Mouse (Mus musculus) hindbrain, embryonic 10.5 days (tissue): ENCODE measurements around the gene Naa80. TPM values are rescaled to one million over a fixed set of nuclear protein-coding genes. Genes with fewer than 3 reads are reported as not detected.

Experiments used
- DNase-seq: peaks from one replicate; pipeline ENCODE4 v3.0.0-alpha.2; 2017; ENCODE audit warnings: low spot score
- H3K27ac ChIP-seq: fragments of 300-500 bp; sonication (generic); 2 replicates; pipeline ENCODE4 v1.5.1; 2016; ENCODE audit warnings: mild to moderate bottlenecking, moderate library complexity
- H3K27me3 ChIP-seq: fragments of 300-500 bp; sonication (generic); 2 replicates; pipeline ENCODE4 v1.6.1; 2016; ENCODE audit warnings: mild to moderate bottlenecking; ENCODE audit not compliant: poor library complexity, insufficient read depth, severe bottlenecking
- H3K36me3 ChIP-seq: fragments of 300-500 bp; sonication (generic); 2 replicates; pipeline ENCODE4 v1.6.1; 2016; ENCODE audit warnings: mild to moderate bottlenecking, moderate library complexity
- H3K4me1 ChIP-seq: fragments of 300-500 bp; sonication (generic); replicated peaks from 2 replicates; pipeline ENCODE4 v1.6.1; 2016; ENCODE audit warnings: mild to moderate bottlenecking
- H3K4me3 ChIP-seq: fragments of 300-500 bp; sonication (generic); 2 replicates; pipeline ENCODE4 v1.5.1; 2016; ENCODE audit warnings: mild to moderate bottlenecking, moderate library complexity
- H3K9me3 ChIP-seq: fragments of 300-500 bp; sonication (generic); 2 replicates; pipeline ENCODE4 v1.6.1; 2016; ENCODE audit warnings: mild to moderate bottlenecking, moderate library complexity
- WGBS: fragments of 180-500 bp; shearing (Covaris S2); methylation state at CpG from one replicate; pipeline ENCODE4 v1.1.7; 2016; 5-methylcytosine and 5-hydroxymethylcytosine counted together
- polyA plus RNA-seq: library from polyadenylated mRNA; unstranded; fragments of >200 nt; fragmentation: Nextera tagmentation; extraction: Ambion mirVana; gene quantifications from 2 replicates; pipeline ENCODE4 v1.2.1, GENCODE M21; 2016

Naa80 gene
- polyA plus RNA-seq, 1 experiment from 2014 or later: 19.2 TPM

DNA sequence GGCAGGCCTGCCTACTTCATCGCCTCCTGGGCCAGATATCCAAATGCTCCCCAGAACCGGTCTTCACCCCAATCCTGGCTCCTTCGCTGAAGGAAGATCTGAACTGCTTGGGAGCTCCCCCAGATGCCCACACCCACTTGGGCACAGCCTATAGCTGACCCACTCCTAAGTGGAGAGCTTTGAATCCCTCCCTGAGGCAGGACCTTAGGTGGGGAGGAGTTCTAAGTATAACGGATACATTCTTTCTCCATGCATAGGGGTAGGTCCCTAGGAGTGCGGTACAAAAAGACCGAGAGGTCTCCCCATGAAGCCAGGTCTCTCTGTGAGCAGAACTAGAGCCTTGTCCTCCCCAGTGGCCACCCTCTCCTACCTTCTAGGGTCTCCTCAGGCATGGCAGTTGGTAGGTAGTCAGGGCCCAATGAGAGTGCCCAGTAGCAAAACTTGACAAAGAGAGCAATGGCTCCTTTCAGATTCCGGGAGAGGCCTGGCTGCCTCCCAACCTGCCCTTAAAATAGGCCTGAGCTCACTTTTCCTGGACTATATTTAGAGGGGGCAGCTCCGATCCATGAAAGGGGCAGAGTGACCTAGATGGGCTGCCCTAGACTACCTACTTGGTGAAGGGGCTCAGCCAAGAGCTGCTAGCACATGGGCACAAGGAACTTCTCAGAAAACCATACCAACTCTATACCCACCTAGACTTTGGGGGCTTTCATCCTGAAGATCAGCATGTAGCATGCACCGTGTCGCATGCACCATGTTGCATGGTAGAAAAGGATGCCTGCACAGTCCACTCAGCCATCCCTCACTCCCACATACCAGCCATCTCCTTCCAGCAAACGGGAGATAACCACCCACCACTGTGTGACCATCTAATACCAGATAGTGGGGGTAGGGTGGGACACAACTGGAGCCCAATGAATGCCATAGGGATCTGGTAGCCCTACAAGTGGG lies 18.2 kb downstream of the Naa80 start:
- WGBS: 94% methylated on average over 11 of the region's 11 CpGs
- Histone ChIP-seq H3K4me1 (peaks cover 29% of the 10 kb centered on the region), H3K27me3 (peaks cover 14% of the 10 kb centered on the region; the same call in 1 of the 2 replicates), H3K4me3 (no peak overlapping the region), H3K27ac (no peak overlapping the region), H3K36me3 (peaks cover 28% of the 10 kb centered on the region), H3K9me3 (no peaks in the 10 kb centered on the region)
- no peak for DNase-seq

- 79% methylated on average over 5 of the region's 5 CpGs for WGBS
These were observed 19.7 kb downstream of the Naa80 start for GRCm38 (mm10) chr9:107598385-107598784.

DNA sequence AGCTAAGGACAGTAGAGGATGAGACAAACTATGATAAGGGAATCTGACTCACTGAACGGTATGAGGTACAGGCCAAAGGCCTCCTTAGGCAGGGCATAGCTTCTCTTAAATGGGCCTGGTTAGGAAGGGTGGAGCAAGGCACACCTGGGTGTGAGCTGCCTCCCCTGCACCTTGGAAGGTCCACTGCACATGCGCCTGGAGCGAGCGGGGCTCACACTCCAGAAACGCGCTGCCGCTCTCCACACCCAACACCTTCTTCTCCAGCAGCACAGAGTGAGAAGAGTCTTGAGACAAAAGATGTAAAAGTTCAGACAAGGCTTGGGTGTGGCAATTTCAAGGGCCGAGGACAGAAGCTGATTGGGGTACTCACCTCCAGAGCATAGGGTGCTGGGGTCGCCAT lies 20.7 kb downstream of the Naa80 start:
- Histone ChIP-seq H3K36me3 (peaks cover 2% of the 10 kb centered on the region; the same call in 1 of the 2 replicates), H3K27me3 (peaks cover 14% of the 10 kb centered on the region; the same call in 1 of the 2 replicates), H3K4me1 (peaks cover 34% of the 10 kb centered on the region), H3K27ac (no peak overlapping the region), H3K9me3 (no peaks in the 10 kb centered on the region), H3K4me3 (no peak overlapping the region)
- 86% methylated on average over 9 of the region's 9 CpGs for WGBS
- no peak for DNase-seq

More at GRCm38 (mm10) chr9:107598385-107598784, 19.7 kb downstream of the Naa80 start:
- H3K4me3 ChIP-seq: no peak overlapping the region
- peaks cover 32% of the 10 kb centered on the region for H3K4me1 ChIP-seq
- H3K36me3 ChIP-seq: peaks cover 13% of the 10 kb centered on the region
- H3K27ac ChIP-seq: no peak overlapping the region
- H3K27me3 ChIP-seq: peaks cover 14% of the 10 kb centered on the region; the same call in 1 of the 2 replicates
- no peak for DNase-seq
- no peaks in the 10 kb centered on the region for H3K9me3 ChIP-seq

GRCm38 (mm10) chr9:107599842-107600241 lies 21.2 kb downstream of the Naa80 start:
- Histone ChIP-seq H3K27me3 (peaks cover 14% of the 10 kb centered on the region; the same call in 1 of the 2 replicates), H3K9me3 (no peaks in the 10 kb centered on the region), H3K4me3 (no peak overlapping the region), H3K27ac (no peak overlapping the region), H3K4me1 (peaks cover 38% of the 10 kb centered on the region), H3K36me3 (no peaks in the 10 kb centered on the region)
- no peak for DNase-seq
- 69% methylated on average over 14 of the region's 14 CpGs for WGBS

DNA sequence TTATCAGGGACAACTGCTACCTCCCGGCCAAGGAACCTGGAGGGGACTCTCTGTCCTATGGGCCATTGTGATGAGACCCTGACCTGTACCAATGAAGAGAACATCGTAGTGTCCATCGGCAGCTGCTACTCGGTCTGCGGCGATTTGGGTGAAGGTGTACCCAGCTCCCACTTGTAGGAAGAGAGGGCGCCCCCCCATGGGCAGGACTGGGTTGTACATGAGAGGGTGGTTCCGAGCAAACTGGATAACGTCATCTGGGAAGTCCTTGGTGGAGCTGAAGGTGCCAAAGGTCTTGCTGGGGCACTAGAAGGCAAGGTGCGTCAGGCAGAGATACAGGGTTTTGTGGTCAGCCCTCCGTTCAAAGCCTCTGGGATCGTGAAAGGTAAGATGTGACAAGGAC lies 22.1 kb downstream of the Naa80 start:
- no peak overlapping the region for H3K27ac ChIP-seq
- 79% methylated on average over 12 of the region's 12 CpGs for WGBS
- DNase-seq: no peak
- H3K9me3 ChIP-seq: no peaks in the 10 kb centered on the region
- H3K36me3 ChIP-seq: no peaks in the 10 kb centered on the region
- peaks cover 47% of the 10 kb centered on the region for H3K4me1 ChIP-seq
- H3K4me3 ChIP-seq: no peak overlapping the region
- peaks cover 14% of the 10 kb centered on the region; the same call in 1 of the 2 replicates for H3K27me3 ChIP-seq

- peak overlapping the region; percentile 46; the same call in 1 of the 2 replicates for H3K27ac ChIP-seq
- 89% methylated on average over 11 of the region's 11 CpGs for WGBS
These were observed 22.6 kb downstream of the Naa80 start for GRCm38 (mm10) chr9:107601275-107601674.

DNA sequence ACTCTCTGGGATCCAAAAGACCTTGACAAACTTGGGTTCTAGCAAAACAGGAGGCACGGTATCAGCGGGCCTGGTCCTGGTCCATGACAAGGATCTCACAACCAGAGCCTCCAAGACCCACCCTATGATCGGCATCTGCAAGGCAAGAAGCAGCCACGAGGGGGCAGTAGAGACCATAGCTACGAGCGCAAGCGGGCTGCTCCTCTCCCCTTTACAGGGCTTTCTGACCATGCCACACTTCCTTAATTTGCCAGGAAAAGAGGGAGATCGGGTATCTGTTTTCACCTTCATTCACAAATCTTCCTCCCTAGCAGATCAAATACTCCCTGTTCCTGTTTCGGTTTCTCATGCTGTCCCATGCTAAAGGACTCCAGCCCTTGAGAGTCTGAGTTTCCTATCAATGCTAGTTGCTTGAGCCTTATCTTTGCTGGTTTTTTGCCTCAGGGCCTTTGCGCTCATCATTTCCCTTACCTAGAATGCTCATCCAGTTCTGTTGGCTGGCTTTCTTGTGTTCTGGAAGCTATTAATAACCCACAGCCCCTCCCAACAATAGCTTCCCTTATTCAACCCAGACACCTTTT lies 23.5 kb downstream of the Naa80 start:
- DNase-seq: peak; percentile 93
- WGBS: 13% methylated on average over 10 of the region's 10 CpGs
- H3K36me3 ChIP-seq: no peaks in the 10 kb centered on the region
- H3K27me3 ChIP-seq: peaks cover 17% of the 10 kb centered on the region; the same call in 1 of the 2 replicates
- H3K27ac ChIP-seq: peak overlapping the region; percentile 82
- H3K4me1 ChIP-seq: peaks cover 57% of the 10 kb centered on the region
- no peak overlapping the region for H3K4me3 ChIP-seq
- no peaks in the 10 kb centered on the region for H3K9me3 ChIP-seq

More at GRCm38 (mm10) chr9:107601275-107601674, 22.6 kb downstream of the Naa80 start:
- Histone ChIP-seq H3K27me3 (peaks cover 14% of the 10 kb centered on the region; the same call in 1 of the 2 replicates), H3K36me3 (no peaks in the 10 kb centered on the region), H3K4me3 (no peak overlapping the region), H3K4me1 (peaks cover 52% of the 10 kb centered on the region), H3K9me3 (no peaks in the 10 kb centered on the region)
- DNase-seq: no peak

- 0 out of 2 replicates have a peak overlapping the region, but pooled peaks have one; percentile 1 for H3K4me3 ChIP-seq
- no peaks in the 10 kb centered on the region for H3K9me3 ChIP-seq
- 81% methylated on average over 6 of the region's 6 CpGs for WGBS
- H3K4me1 ChIP-seq: peaks cover 68% of the 10 kb centered on the region
- DNase-seq: no peak
- peak overlapping the region; percentile 82 for H3K27ac ChIP-seq
- H3K36me3 ChIP-seq: no peaks in the 10 kb centered on the region
- H3K27me3 ChIP-seq: peaks cover 23% of the 10 kb centered on the region; the same call in 1 of the 2 replicates
These were observed 24.6 kb downstream of the Naa80 start for GRCm38 (mm10) chr9:107603251-107603650.

DNA sequence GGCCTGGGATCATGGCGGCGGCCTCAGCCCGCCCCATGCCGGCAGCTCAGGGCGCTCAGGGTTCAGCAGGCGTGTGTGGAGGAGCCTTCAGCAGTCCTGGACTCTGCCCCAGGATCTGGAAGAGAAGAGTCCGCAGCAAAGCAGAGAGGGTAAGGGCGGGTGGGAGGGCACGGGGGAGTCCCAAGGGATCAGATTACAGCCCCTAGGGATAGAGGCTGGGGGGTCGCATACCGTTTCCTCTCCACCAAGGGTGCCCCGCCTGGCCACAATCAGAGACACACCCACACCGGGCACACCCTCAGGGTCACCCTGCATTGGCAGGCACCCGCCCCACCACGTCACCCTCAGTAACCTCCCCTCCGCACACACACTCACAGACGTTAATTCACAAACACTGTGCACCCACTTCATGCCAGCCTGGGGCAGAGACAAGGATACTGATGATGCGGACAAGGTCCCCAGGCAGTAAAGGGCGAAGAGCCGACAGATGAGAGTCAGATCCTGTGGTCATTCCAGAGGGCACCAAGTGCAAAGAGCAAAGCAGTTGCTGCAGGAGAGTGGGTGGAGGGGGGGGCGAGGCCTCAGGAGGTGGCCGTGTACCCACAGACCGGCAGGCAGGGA lies 26.5 kb downstream of the Naa80 start:
- Histone ChIP-seq H3K27ac (peak overlapping the region; percentile 82), H3K36me3 (no peaks in the 10 kb centered on the region), H3K27me3 (peaks cover 23% of the 10 kb centered on the region; the same call in 1 of the 2 replicates), H3K9me3 (no peaks in the 10 kb centered on the region), H3K4me1 (peaks cover 81% of the 10 kb centered on the region), H3K4me3 (peak overlapping the region; percentile 36)
- WGBS: 36% methylated on average over 23 of the region's 23 CpGs
- no peak for DNase-seq

DNA sequence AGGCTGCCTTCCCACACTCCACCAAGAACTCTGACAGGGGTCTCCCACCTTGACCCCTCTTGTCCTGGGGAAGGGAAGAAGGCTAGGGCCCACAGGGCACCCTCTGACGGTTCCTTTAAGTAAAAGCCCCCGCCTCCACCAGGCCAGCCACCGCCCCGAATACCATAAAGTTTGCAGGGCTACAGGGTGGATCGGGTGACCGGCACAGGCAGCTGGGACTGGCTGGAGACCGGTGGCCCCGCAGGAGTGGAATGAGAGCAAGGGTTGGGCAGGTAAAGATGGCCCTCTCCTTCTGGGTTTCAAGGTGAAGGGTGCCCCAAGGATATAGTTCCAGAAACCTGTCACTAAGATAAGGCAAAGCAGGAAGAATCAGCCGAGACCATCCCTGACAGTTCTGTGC lies 27.9 kb downstream of the Naa80 start:
- 10% methylated on average over 9 of the region's 9 CpGs for WGBS
- H3K36me3 ChIP-seq: no peaks in the 10 kb centered on the region
- no peak for DNase-seq
- peak overlapping the region; percentile 99 for H3K27ac ChIP-seq
- H3K9me3 ChIP-seq: no peaks in the 10 kb centered on the region
- H3K27me3 ChIP-seq: peaks cover 13% of the 10 kb centered on the region; the same call in 1 of the 2 replicates
- peaks cover 93% of the 10 kb centered on the region for H3K4me1 ChIP-seq
- peak overlapping the region; percentile 29 for H3K4me3 ChIP-seq

DNA sequence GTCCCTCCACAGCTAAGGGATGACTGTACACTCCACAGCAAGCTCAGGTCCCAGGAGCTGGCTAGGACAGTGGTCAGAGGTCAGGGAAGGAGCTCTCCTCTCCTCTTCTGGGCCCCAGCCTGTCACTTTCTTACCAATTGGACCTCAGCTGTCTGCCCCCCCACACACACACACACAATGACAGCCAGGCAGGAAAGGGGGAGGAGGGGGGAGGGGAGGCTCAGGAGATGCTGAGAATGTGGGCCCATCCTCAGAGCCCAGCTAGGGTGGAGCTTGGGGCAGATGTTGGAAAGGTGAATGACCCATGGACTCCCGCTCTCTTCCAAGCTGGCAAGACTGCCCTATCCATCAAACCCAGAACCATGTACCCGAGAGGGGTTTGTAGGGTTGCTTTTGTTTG lies 28.3 kb downstream of the Naa80 start:
- H3K27me3 ChIP-seq: peaks cover 13% of the 10 kb centered on the region; the same call in 1 of the 2 replicates
- WGBS: 72% methylated on average over 2 of the region's 2 CpGs
- DNase-seq: peak; percentile 41
- peak overlapping the region; percentile 29; the same call in 1 of the 2 replicates for H3K4me3 ChIP-seq
- peaks cover 97% of the 10 kb centered on the region for H3K4me1 ChIP-seq
- H3K36me3 ChIP-seq: no peaks in the 10 kb centered on the region
- no peaks in the 10 kb centered on the region for H3K9me3 ChIP-seq
- peak overlapping the region; percentile 99 for H3K27ac ChIP-seq

DNA sequence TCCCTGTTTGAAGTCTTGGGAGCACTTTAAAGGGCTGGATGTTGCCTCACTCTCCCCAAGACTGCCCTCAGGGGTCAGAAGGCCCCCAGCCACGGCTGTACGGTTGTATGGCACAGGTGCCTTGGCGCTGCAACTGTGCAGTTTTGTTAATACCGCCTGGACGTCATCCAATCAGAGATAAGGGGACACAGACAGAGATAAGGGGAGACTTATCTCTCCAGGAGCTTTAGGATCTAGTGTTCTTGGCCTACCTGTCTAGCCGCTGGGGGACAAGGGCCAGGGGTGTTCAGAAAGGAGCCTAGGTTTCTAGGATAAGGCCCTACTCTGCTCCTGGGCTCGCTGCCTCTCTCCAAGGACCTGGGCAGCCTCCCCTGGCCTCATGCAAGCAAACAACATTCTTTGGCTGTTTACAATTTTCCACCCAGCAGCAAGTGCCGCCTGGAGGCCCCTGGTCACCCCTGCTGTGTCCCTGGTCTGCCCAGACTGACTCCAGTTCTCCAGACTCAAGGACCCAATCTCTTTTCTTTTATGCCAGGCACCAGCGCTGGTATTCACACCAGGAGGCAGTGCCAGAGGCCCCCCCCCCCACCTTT lies 29.1 kb downstream of the Naa80 start:
- peaks cover 97% of the 10 kb centered on the region for H3K4me1 ChIP-seq
- H3K9me3 ChIP-seq: no peaks in the 10 kb centered on the region
- H3K27ac ChIP-seq: peak overlapping the region; percentile 99
- no peak for DNase-seq
- H3K36me3 ChIP-seq: 0 out of 2 replicates have a peak, but pooled peaks cover 3% of the 10 kb centered on the region
- WGBS: 55% methylated on average over 9 of the region's 9 CpGs
- no peak overlapping the region for H3K4me3 ChIP-seq
- peaks cover 13% of the 10 kb centered on the region; the same call in 1 of the 2 replicates for H3K27me3 ChIP-seq
